Mouse (Mus musculus) embryonic facial prominence, embryonic 12.5 days (tissue): Measurements from ENCODE around the gene Abhd14a. TPM values are rescaled to one million over a fixed set of nuclear protein-coding genes. Genes with fewer than 3 reads are reported as not detected.
"Not testable (repeated sequence)": the region's sequence is repeated elsewhere in the genome, so short reads cannot be mapped to it uniquely, and the experiment has no call there.

Experiments
- ATAC-seq: fragments of 200-750 bp; cut with Nextera tagmentation; 2 replicates; pipeline ENCODE4 v1.8.0; 2017; ENCODE audit not compliant: insufficient number of reproducible peaks, insufficient read depth, low FRiP score, low TSS enrichment
- H3K27ac ChIP-seq: fragments of 300-500 bp; sonication (generic); 2 replicates; pipeline ENCODE4 v1.5.1; 2016; ENCODE audit warnings: mild to moderate bottlenecking
- H3K27me3 ChIP-seq: fragments of 300-500 bp; sonication (generic); 2 replicates; pipeline ENCODE4 v1.6.1; 2016; ENCODE audit warnings: mild to moderate bottlenecking, moderate library complexity
- H3K36me3 ChIP-seq: fragments of 300-500 bp; sonication (generic); 2 replicates; pipeline ENCODE4 v1.6.1; 2016; ENCODE audit warnings: mild to moderate bottlenecking
- H3K4me1 ChIP-seq: fragments of 300-500 bp; sonication (generic); 2 replicates; pipeline ENCODE4 v1.6.1; 2016
- H3K4me2 ChIP-seq: fragments of 300-500 bp; sonication (generic); replicated peaks from 2 replicates; pipeline ENCODE4 v1.6.1; 2016; ENCODE audit warnings: mild to moderate bottlenecking, moderate library complexity
- H3K4me3 ChIP-seq: fragments of 300-500 bp; sonication (generic); 2 replicates; pipeline ENCODE4 v1.5.1; 2016; ENCODE audit warnings: mild to moderate bottlenecking
- H3K9ac ChIP-seq: fragments of 300-500 bp; sonication (generic); 2 replicates; pipeline ENCODE4 v1.6.1; 2016; ENCODE audit warnings: mild to moderate bottlenecking, moderate library complexity
- H3K9me3 ChIP-seq: fragments of 300-500 bp; sonication (generic); 2 replicates; pipeline ENCODE4 v1.6.1; 2016; ENCODE audit warnings: mild to moderate bottlenecking, moderate library complexity
- WGBS: fragments of 180-500 bp; shearing (Covaris S2); methylation state at CpG from one replicate; pipeline ENCODE4 v1.1.7; 2016; 5-methylcytosine and 5-hydroxymethylcytosine counted together
- polyA plus RNA-seq: library from polyadenylated mRNA; unstranded; fragments of >200 nt; fragmentation: Nextera tagmentation; extraction: Ambion mirVana; gene quantifications from 2 replicates; pipeline ENCODE4 v1.2.1, GENCODE M21; 2016

Abhd14a gene
- 58.5 and 61.3 TPM in 2 replicates for polyA plus RNA-seq

DNA sequence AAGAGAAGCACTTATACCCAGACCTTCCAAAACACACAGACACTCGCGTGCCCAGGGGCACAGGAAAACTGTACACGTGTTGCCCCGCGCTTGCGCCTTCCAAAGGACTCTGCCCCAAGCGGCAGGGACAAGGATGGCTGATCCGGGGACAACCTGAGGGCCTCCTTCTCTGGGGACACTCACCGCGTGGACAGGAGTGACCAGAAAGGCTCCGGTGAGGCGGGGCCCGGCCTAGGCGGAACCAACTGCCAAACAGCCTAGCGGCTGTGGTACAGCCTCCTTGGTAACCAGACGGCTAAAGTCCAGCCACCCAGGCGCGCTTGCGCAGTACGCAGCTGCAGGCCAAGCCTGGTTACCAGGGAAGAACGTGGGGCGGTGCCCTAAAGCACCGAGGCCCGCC lies at the start of gene Abhd14a, which contains the start of gene Abhd14b:
TSS of gene Abhd14a (minus strand) at position 331 of the 400 bp plus-strand sequence.
TSS of gene Abhd14b (plus strand) at position 112 of the 400 bp plus-strand sequence.
- Histone ChIP-seq H3K36me3 (0 out of 2 replicates have a peak, but pooled peaks cover 3% of the 10 kb centered on the region), H3K4me3 (peak within 1 kb of the TSS; percentile 46), H3K9me3 (no peaks in the 10 kb centered on the region), H3K4me1 (peaks cover 58% of the 10 kb centered on the region), H3K27me3 (no peaks in the 10 kb centered on the region), H3K4me2 (peak within 1 kb of the TSS; percentile 82), H3K9ac (peak within 1 kb of the TSS; percentile 64), H3K27ac (peak within 1 kb of the TSS; percentile 77)
- WGBS: under 1% methylated on average over 24 of the region's 24 CpGs
- ATAC-seq: peak; percentile 73

DNA sequence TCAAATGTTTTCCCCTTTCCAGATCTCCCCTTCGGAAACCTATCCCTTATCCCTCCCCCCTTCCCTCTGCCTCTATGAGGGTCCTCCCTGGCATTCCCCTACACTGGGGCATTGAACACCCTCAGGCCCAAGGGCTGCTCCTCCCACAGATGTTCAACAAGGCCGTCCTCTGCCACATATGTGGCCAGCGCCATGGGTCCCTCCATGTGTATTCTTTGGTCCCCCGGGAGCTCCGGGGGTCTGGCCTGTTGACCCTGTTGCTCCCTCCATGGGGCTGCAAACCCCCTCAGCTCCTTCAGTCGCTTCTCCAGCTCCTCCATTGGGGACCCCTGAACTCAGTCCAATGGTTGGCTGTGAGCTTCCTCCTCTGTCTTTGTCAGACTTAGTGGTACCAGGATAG lies 40.1 kb upstream of the Abhd14a start:
- H3K27me3 ChIP-seq, H3K9ac ChIP-seq, ATAC-seq, H3K9me3 ChIP-seq, H3K4me2 ChIP-seq, H3K4me3 ChIP-seq, H3K4me1 ChIP-seq, H3K27ac ChIP-seq: not testable (repeated sequence)
- WGBS: 80% methylated on average over 6 of the region's 6 CpGs
- H3K36me3 ChIP-seq: peaks cover 36% of the 10 kb centered on the region

DNA sequence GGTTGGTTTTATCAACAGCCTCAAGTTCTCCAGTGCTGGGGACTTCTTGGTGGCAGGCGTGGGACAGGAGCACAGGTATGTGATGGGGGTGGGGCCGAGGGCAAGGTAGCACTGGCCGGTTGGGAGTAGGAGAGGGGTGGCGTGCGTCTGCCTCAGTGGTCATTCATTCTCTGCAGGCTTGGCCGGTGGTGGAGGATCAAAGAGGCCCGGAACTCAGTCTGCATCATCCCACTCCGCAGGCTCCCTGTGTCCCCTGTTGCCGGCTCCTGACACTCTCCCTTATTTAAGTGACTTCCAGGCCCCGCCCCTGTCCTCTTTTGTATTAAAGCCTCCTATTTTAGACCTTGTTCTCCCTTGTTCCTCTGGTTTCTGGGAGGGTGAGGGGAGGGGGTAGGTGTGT lies 37.6 kb upstream of the Abhd14a start:
- no peak overlapping the region for H3K4me3 ChIP-seq
- H3K9ac ChIP-seq: no peak overlapping the region
- ATAC-seq: no peak
- H3K4me1 ChIP-seq: no peaks in the 10 kb centered on the region
- H3K9me3 ChIP-seq: no peaks in the 10 kb centered on the region
- H3K27ac ChIP-seq: no peak overlapping the region
- WGBS: 85% methylated on average over 10 of the region's 10 CpGs
- H3K36me3 ChIP-seq: peaks cover 57% of the 10 kb centered on the region
- no peak overlapping the region for H3K4me2 ChIP-seq
- H3K27me3 ChIP-seq: no peaks in the 10 kb centered on the region

DNA sequence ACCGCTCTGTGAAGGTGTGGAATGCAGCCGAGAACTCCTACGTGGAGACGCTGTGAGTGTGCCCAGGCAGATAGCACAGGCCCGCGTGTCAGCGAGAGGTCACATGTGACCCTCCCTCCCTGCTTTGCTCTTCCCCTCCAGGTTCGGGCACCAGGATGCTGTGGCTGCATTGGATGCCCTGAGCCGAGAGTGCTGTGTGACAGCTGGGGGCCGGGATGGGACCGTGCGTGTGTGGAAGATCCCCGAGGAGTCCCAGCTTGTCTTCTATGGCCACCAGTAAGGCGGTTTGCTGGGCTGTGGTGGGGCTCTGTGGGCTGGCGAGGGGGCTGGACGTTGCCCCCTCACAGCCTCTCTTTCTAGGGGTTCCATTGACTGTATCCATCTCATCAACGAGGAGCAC lies 36.1 kb upstream of the Abhd14a start:
- ATAC-seq: no peak
- WGBS: 91% methylated on average over 17 of the region's 17 CpGs
- peaks cover 57% of the 10 kb centered on the region for H3K36me3 ChIP-seq

DNA sequence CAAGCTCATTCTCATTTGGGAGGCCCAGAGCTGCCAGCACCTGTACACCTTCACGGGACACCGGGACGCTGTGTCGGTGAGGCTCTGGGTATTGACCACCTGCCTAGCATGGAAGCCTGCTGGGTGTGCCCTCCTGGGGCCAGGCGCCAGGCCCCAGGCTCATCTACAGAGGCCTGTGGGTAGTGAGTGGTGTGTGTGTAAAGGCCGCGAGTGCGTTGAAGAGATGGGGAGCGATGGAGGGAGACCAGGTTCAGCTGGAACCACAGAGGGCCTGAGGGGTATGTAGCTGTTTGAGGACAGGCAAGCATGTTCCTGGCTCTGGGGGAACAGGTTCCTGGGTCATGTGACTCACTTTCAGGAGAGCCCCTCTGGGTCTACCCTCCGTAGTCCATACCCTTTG lies 35.7 kb upstream of the Abhd14a start:
- WGBS: 97% methylated on average over 10 of the region's 10 CpGs
- Histone ChIP-seq H3K36me3 (peaks cover 57% of the 10 kb centered on the region), H3K4me2 (no peak overlapping the region), H3K9me3 (no peaks in the 10 kb centered on the region), H3K9ac (no peak overlapping the region), H3K4me1 (peaks cover 2% of the 10 kb centered on the region), H3K4me3 (no peak overlapping the region), H3K27me3 (no peaks in the 10 kb centered on the region), H3K27ac (no peak overlapping the region)
- no peak for ATAC-seq

More for the DNA sequence above, 36.1 kb upstream of the Abhd14a start:
- no peak overlapping the region for H3K4me2 ChIP-seq
- no peak overlapping the region for H3K4me3 ChIP-seq
- H3K27me3 ChIP-seq: no peaks in the 10 kb centered on the region
- H3K9ac ChIP-seq: no peak overlapping the region
- H3K4me1 ChIP-seq: no peaks in the 10 kb centered on the region
- no peaks in the 10 kb centered on the region for H3K9me3 ChIP-seq
- H3K27ac ChIP-seq: no peak overlapping the region

DNA sequence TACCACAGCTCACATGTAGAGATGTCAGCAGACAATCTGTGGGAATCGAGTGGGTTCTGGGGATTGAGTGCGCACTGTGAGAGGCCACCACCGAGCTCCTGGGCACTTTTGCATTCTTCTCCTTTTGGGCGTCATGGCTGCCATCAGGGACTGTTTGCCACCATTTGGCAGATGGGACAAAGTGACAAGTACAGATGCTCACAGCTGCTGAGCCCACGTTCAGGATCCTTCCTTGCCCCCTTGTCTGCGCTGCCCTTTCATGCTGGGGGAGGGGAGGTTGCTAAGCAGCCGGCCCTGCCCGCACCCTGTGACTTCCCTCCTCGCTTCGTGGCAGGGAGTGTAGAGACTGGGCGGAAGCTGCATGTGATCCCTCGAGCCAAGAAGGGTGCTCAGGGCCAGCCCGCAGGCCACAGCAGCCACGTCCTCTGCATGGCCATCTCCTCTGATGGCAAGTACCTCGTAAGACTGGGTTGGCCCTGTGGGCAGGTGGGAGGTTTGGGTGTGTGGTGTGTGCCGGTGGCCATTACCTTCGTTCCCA lies 35.2 kb upstream of the Abhd14a start:
- Histone ChIP-seq H3K4me3 (no peak overlapping the region), H3K4me1 (peaks cover 6% of the 10 kb centered on the region), H3K9ac (no peak overlapping the region), H3K27me3 (no peaks in the 10 kb centered on the region), H3K9me3 (no peaks in the 10 kb centered on the region), H3K4me2 (no peak overlapping the region), H3K27ac (no peak overlapping the region), H3K36me3 (peaks cover 57% of the 10 kb centered on the region)
- WGBS: 88% methylated on average over 17 of the region's 17 CpGs
- ATAC-seq: no peak

DNA sequence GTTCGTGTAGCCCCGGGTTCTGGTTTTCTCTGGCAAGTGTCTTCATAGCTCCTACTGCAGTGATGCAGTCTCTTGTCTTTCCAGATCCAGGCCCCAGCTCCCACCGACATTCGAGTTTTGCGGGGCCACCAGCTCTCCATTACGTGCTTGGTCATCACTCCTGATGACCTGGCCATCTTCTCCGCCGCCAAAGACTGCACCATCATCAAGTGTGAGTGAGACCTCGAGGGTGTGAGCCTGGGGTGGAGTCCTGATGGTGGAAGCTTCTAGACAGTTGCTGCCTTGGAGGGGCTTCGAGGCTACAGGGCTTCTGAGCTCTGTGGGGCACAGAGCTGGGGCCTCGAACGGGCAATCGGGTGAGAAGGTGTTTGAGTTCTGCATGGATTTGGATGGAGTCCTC lies 34.2 kb upstream of the Abhd14a start:
- peaks cover 57% of the 10 kb centered on the region for H3K36me3 ChIP-seq
- H3K4me1 ChIP-seq: peaks cover 7% of the 10 kb centered on the region
- no peak overlapping the region for H3K4me2 ChIP-seq
- H3K9ac ChIP-seq: no peak overlapping the region
- H3K4me3 ChIP-seq: no peak overlapping the region
- WGBS: 89% methylated on average over 13 of the region's 13 CpGs
- no peak for ATAC-seq
- H3K27me3 ChIP-seq: no peaks in the 10 kb centered on the region
- H3K27ac ChIP-seq: no peak overlapping the region
- no peaks in the 10 kb centered on the region for H3K9me3 ChIP-seq

DNA sequence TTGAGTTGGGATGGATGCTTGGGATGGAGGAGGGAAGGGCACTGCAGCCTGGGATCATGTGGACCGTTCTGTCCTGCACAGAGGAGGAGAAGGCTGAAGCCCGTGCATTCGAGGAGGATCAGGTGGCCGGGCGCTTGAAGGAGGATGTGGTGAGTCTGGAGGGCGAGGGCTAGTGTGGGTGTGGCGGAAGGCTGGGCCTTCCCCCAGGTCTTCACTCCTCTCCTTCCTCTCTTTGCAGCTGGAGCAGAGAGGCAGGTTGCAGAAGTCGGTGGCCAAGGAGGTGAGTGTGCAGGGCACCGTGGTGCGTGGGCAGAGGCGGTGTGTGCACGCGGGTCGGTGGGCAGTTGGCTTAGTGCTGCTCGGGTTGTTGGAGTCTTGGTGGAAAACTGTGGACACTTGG lies 33.6 kb upstream of the Abhd14a start:
- Histone ChIP-seq H3K36me3 (peaks cover 53% of the 10 kb centered on the region), H3K9ac (no peak overlapping the region)
- WGBS: 95% methylated on average over 15 of the region's 15 CpGs

DNA sequence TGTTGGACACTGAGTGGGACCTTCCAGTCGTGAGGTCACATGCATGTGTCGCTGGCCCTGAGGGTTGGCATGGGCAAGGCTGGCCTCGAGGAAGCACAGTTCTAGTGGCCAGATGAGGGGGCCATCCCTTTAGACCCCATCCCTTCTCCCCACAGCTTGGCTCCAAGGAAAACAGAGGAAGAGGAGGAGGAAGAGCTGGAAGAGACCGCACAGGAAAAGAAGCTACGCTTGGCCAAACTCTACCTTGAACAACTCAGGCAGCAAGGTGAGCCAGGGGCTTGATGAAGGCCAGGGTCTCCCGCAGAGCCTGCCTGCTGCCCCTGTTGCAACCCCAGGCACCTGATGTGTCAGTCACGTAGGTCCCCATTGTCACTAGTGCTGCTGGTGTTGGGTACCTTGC lies 33.1 kb upstream of the Abhd14a start:
- Histone ChIP-seq H3K27me3 (no peaks in the 10 kb centered on the region), H3K4me2 (no peak overlapping the region), H3K27ac (no peak overlapping the region), H3K9ac (no peak overlapping the region), H3K4me1 (peaks cover 15% of the 10 kb centered on the region), H3K9me3 (no peaks in the 10 kb centered on the region), H3K4me3 (no peak overlapping the region), H3K36me3 (peaks cover 47% of the 10 kb centered on the region)
- ATAC-seq: no peak
- 90% methylated on average over 7 of the region's 7 CpGs for WGBS

More for the DNA sequence above, 33.6 kb upstream of the Abhd14a start:
- H3K4me1 ChIP-seq: peaks cover 13% of the 10 kb centered on the region
- no peak overlapping the region for H3K27ac ChIP-seq
- no peaks in the 10 kb centered on the region for H3K9me3 ChIP-seq
- no peak overlapping the region for H3K4me3 ChIP-seq
- no peak overlapping the region for H3K4me2 ChIP-seq
- no peak for ATAC-seq
- no peaks in the 10 kb centered on the region for H3K27me3 ChIP-seq

DNA sequence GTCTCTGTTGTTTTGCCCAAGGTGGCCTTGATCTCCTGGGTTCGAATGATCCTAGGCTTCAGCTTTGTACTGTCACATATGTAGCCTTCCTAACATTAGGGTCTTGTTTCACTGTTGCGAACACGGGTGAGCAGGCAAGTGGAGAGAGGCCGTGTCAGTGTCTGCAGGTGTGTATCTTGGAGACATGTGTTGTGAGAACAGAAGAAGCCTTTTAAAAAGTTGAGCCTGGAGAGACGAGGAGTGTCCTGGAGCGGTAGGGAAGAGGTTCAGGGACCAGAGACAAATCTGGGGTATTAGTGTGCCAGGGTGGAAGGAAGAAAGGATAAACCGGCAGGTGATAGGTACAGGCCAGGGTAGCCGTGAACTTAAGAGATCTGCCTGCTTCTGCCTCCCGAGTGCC lies 30.6 kb upstream of the Abhd14a start:
- Histone ChIP-seq H3K9me3 (no peaks in the 10 kb centered on the region), H3K27ac (no peak overlapping the region), H3K4me2 (peak overlapping the region; percentile 94), H3K27me3 (no peaks in the 10 kb centered on the region), H3K4me1 (peaks cover 30% of the 10 kb centered on the region), H3K36me3 (peaks cover 26% of the 10 kb centered on the region), H3K4me3 (peak overlapping the region; percentile 83), H3K9ac (peak overlapping the region; percentile 71)
- no peak for ATAC-seq
- 80% methylated on average over 9 of the region's 9 CpGs for WGBS

DNA sequence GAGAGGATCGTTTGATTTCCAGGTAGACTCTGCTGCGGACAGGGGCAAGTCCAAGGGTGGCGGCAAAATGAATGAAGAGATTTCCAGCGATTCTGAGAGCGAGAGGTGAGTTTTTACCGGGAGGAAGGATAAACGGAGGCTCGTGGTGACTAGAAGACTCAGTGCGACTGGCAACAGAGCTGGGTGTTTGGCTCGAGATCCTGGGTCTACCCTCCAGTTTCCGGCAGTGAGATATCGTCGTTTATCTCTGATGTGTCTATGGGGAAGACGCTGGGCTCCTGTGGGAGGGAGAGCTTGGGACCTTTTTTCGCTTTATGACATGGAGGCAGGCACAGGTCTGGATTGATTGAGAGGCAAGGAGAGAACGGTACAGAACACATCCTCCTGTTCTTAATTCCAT lies 30.2 kb upstream of the Abhd14a start:
- Histone ChIP-seq H3K4me1 (peaks cover 30% of the 10 kb centered on the region), H3K4me2 (peak overlapping the region; percentile 94), H3K27ac (no peak overlapping the region), H3K36me3 (peaks cover 21% of the 10 kb centered on the region), H3K9ac (peak overlapping the region; percentile 71), H3K27me3 (no peaks in the 10 kb centered on the region), H3K4me3 (peak overlapping the region; percentile 83), H3K9me3 (no peaks in the 10 kb centered on the region)
- 3% methylated on average over 16 of the region's 16 CpGs for WGBS
- no peak for ATAC-seq

DNA sequence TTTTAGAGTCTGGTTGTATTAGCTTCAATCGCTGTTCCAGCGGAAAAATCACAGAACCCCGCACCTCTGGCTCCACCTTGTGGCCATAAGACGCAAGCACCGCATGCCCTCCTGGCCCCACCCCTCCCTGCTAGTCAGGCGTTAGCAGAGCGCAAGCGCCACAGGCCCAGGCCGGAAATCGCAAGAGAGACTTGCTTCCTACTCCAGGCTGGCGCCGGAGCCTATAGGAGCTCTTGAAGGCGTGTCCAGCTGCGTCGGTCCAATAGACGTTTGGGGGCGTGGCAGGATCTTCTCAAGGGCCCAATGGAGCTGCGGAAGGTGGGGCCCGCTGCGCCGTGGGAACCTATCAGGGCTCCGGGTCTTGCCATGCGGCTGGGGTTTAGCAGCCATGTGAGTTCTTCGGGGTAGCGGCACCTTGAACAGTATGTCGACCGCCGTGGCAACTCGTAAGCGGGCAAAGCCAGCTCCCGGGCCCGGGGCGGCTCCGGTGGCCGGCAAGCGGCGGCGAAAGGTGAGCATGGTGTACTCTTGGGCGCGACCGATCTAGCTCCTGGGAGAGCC lies 29.5 kb upstream of the Abhd14a start, which contains the start of gene Parp3:
TSS of gene Parp3 (minus strand) at position 26 of the 561 bp plus-strand sequence.
- Histone ChIP-seq H3K4me3 (peak within 1 kb of the TSS; percentile 83), H3K27me3 (no peaks in the 10 kb centered on the region), H3K4me2 (peak within 1 kb of the TSS; percentile 94), H3K9ac (peak within 1 kb of the TSS; percentile 71), H3K36me3 (peaks cover 15% of the 10 kb centered on the region), H3K4me1 (peaks cover 36% of the 10 kb centered on the region), H3K9me3 (no peaks in the 10 kb centered on the region), H3K27ac (peak within 1 kb of the TSS; percentile 70)
- peak; percentile 96 for ATAC-seq
- WGBS: under 1% methylated on average over 41 of the region's 41 CpGs
